10 mouse cellular contexts compared by ENCODE assay signal in the genomic region with DNA sequence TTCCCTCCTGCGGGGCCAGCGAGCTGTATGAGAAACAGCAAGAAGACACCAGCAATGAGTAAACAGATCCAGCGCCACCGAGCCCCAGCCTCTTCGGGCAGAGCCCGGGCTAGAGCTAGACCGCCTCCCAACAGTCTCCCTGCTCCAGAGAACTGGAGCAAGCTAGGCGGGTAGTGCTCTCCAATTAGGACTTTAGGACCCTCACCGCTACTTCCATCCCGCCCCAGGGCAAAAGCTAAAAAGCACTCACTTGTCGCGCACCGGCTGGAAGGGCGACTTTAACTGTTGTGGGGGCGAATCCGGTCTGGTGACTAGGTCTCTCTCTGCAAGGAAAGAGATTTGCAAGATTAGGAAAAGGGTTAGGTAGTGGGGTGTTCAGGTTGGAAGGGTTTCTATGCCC. TPM values are rescaled to one million over a fixed set of nuclear protein-coding genes. Genes with fewer than 3 reads are reported as not detected.
DNase-seq lines count a peak whose midpoint lies in the region; ATAC-seq and TF ChIP-seq lines count a peak whose summit lies in the region.
"Had no signal": no experiment of that assay in that cellular context is flagged by ENCODE, and none has a peak within 500 bp of the region (broad histone marks: within the 10 kb centered on the region; RNA-seq: fewer than 3 reads in every experiment).

No protein-coding gene starts in this region.

- DNase-seq in heart, postnatal 14 days: no peak
- DNase-seq in lung, postnatal 36 days: peak; percentile 7
- DNase-seq in layer of hippocampus, adult 8-10 months (ENCODE audit: low spot score in 2 of 2): no peak
- DNase-seq in layer of hippocampus, postnatal 25 days (ENCODE audit: extremely low spot score in 1 of 2, low spot score in 1 of 2): no peak
- DNase-seq in cerebellum, adult 11 months: no peak

- TF ChIP-seq EP300 in ES-Bruce4 (IDR thresholded peaks at IDR 0.05; ENCODE audit: insufficient read depth, low read depth, low read length): no peak

- H3K36me3 ChIP-seq in heart, embryonic 11.5 days (ENCODE audit: control insufficient read depth, insufficient read depth, low read length): no peaks in the 10 kb centered on the region
- no peaks in the 10 kb centered on the region for H3K36me3 ChIP-seq in ES-Bruce4 (ENCODE audit: control insufficient read depth, insufficient read depth, low read length, poor library complexity, severe bottlenecking)

- WGBS in heart, embryonic 11.5 days (ENCODE audit: insufficient replicate concordance): 7% methylated on average over 16 of the region's 16 CpGs

- peaks cover 60% of the 10 kb centered on the region for H3K27me3 ChIP-seq in heart, embryonic 11.5 days (ENCODE audit: control insufficient read depth, insufficient read depth, low read length)
- peaks cover 22% of the 10 kb centered on the region for H3K27me3 ChIP-seq in ES-Bruce4 (ENCODE audit: control insufficient read depth, insufficient read depth, low read length, poor library complexity, severe bottlenecking)

- intact Hi-C loops in heart, postnatal 14 days (cut with DNase I): loop anchor here (10.0 kb wide), 1 partner anchor 504 kb away; no protein-coding TSS in a partner anchor

- peak overlapping the region; percentile 88 for H3K4me2 ChIP-seq in heart, embryonic 11.5 days

- no peak for TF ChIP-seq POLR2A in ES-Bruce4 (IDR thresholded peaks at IDR 0.05; ENCODE audit: insufficient read depth, low read length)
- peak; percentile 24; the same call in 1 of the 2 replicates for TF ChIP-seq POLR2A in embryonic fibroblast, embryonic 13.5 days (IDR thresholded peaks at IDR 0.05; ENCODE audit: low read depth, low read length)

- peak overlapping the region; percentile 40 for H3K9ac ChIP-seq in heart, embryonic 11.5 days (ENCODE audit: low read depth, low read length)
- H3K9ac ChIP-seq in ES-Bruce4 (ENCODE audit: low read depth, poor library complexity, severe bottlenecking): no peak overlapping the region

- ATAC-seq in heart, embryonic 11.5 days (replicated peaks; ENCODE audit: insufficient number of reproducible peaks, low FRiP score, low TSS enrichment): no peak

- H3K4me1 ChIP-seq in heart, embryonic 11.5 days (ENCODE audit: control insufficient read depth, insufficient read depth, low read length): peaks cover 15% of the 10 kb centered on the region
- H3K4me1 ChIP-seq in ES-Bruce4 (ENCODE audit: control insufficient read depth, insufficient read depth, low read length): no peaks in the 10 kb centered on the region
- H3K4me1 ChIP-seq in embryonic fibroblast, embryonic 13.5 days (ENCODE audit: control insufficient read depth, insufficient read depth, low read length): no peaks in the 10 kb centered on the region

- H3K9me3 ChIP-seq in heart, embryonic 11.5 days (replicated peaks; ENCODE audit: control insufficient read depth, low read length): no peaks in the 10 kb centered on the region
- no peaks in the 10 kb centered on the region for H3K9me3 ChIP-seq in ES-Bruce4 (replicated peaks; ENCODE audit: control insufficient read depth, insufficient read depth, low read length, poor library complexity, severe bottlenecking)

- no peak for TF ChIP-seq CTCF in ES-Bruce4 (IDR thresholded peaks at IDR 0.05; ENCODE audit: low read depth, low read length)
- no peak for TF ChIP-seq CTCF in embryonic fibroblast, embryonic 13.5 days (IDR thresholded peaks at IDR 0.05; ENCODE audit: borderline replicate concordance, insufficient read depth, low read length)

- H3K27ac ChIP-seq in heart, embryonic 11.5 days (ENCODE audit: low read depth, low read length): no peak overlapping the region
- H3K27ac ChIP-seq in ES-Bruce4 (ENCODE audit: insufficient read depth, low read length): no peak overlapping the region
- peak overlapping the region; percentile 69 for H3K27ac ChIP-seq in embryonic fibroblast, embryonic 13.5 days (ENCODE audit: insufficient read depth, low read length)

- H3K4me3 ChIP-seq in heart, embryonic 11.5 days (ENCODE audit: low read depth, low read length): peak overlapping the region; percentile 67
- H3K4me3 ChIP-seq in ES-Bruce4 (ENCODE audit: low read depth, low read length): peak overlapping the region; percentile 28; the same call in 1 of the 2 replicates
- peak overlapping the region; percentile 35 for H3K4me3 ChIP-seq in embryonic fibroblast, embryonic 13.5 days (ENCODE audit: insufficient read depth, low read length)

RNA-seq across cellular contexts. Expression of a gene that starts 4.9 kb away (rescaled TPM):
- 1.1 and 2.2 TPM in 2 replicates for polyA plus RNA-seq in heart, embryonic 11.5 days (2014; fragmentation: Nextera tagmentation; extraction: Ambion mirVana)
- total RNA-seq in heart, postnatal 14 days (2021): 1 to 10 TPM; 4.4 to 5.4 TPM
- polyA plus RNA-seq in ES-Bruce4 (2011; ENCODE audit: insufficient read depth, insufficient read length, low read depth, missing spikeins): not detected in 2 replicates
- polyA plus RNA-seq in embryonic fibroblast, embryonic 13.5 days (2011; ENCODE audit: insufficient read length, low read depth, missing spikeins): 24.7 and 39.1 TPM in 2 replicates
- total RNA-seq in layer of hippocampus, adult 8-10 months (2022): under 1 TPM; 0.31 to 0.92 (median 0.76) TPM
- total RNA-seq in layer of hippocampus, postnatal 25 days (2021): under 1 TPM; 0.30 to 0.42 TPM
- total RNA-seq: gastrocnemius, adult 18-20 months; neutrophil, adult 5-6 weeks had no signal
